10 mouse cellular contexts compared by ENCODE assay signal in genomic region chr4:102719951-102720350, GRCm38 (mm10).
"Had no signal": no experiment of that assay in that cellular context is flagged by ENCODE, and none has a peak within 500 bp of the region (broad histone marks: within the 10 kb centered on the region; RNA-seq: fewer than 3 reads in every experiment).

No protein-coding gene starts in this region.

- H3K36me3 ChIP-seq: intestine, embryonic 15.5 days; limb, embryonic 10.5 days; liver, embryonic 12.5 days; midbrain, embryonic 13.5 days; neural tube, embryonic 15.5 days had no signal

- ATAC-seq: intestine, embryonic 15.5 days; liver, embryonic 12.5 days; midbrain, embryonic 13.5 days had no signal

- H3K27me3 ChIP-seq: intestine, embryonic 15.5 days; liver, embryonic 12.5 days; megakaryocyte, embryonic 14.5 days; midbrain, embryonic 13.5 days; neural tube, embryonic 15.5 days had no signal

- DNase-seq: kidney, adult 18-20 months; thymus, adult 18-20 months had no signal

- H3K4me3 ChIP-seq: intestine, embryonic 15.5 days; layer of hippocampus, adult 2 months; limb, embryonic 10.5 days; liver, embryonic 12.5 days; megakaryocyte, embryonic 14.5 days; midbrain, embryonic 13.5 days; myocyte; neural tube, embryonic 15.5 days had no signal

- H3K9ac ChIP-seq: intestine, embryonic 15.5 days; liver, embryonic 12.5 days; midbrain, embryonic 13.5 days; neural tube, embryonic 15.5 days had no signal

- H3K4me2 ChIP-seq: intestine, embryonic 15.5 days; liver, embryonic 12.5 days; midbrain, embryonic 13.5 days; neural tube, embryonic 15.5 days had no signal

- H3K9me3 ChIP-seq: intestine, embryonic 15.5 days; limb, embryonic 10.5 days; liver, embryonic 12.5 days; megakaryocyte, embryonic 14.5 days; midbrain, embryonic 13.5 days; neural tube, embryonic 15.5 days had no signal

- H3K27ac ChIP-seq: intestine, embryonic 15.5 days; layer of hippocampus, adult 2 months; limb, embryonic 10.5 days; liver, embryonic 12.5 days; midbrain, embryonic 13.5 days; neural tube, embryonic 15.5 days had no signal

- H3K4me1 ChIP-seq: intestine, embryonic 15.5 days; limb, embryonic 10.5 days; liver, embryonic 12.5 days; megakaryocyte, embryonic 14.5 days; midbrain, embryonic 13.5 days; neural tube, embryonic 15.5 days had no signal
